Mouse (Mus musculus) spleen, adult 2 months (tissue): Measurements from ENCODE around the gene Slc25a34. TPM values are rescaled to one million over a fixed set of nuclear protein-coding genes. Genes with fewer than 3 reads are reported as not detected.
A peak's percentile ranks its signal among the peaks of the same experiment; 100 is the strongest.

Experiments used
- DNase-seq, 2 experiments: peaks; one replicate each; pipeline versions ENCODE4 v3.0.0 to v3.0.0-alpha.2; 2012 to 2021; ENCODE audit warnings: low spot score in 2 of 2, low read depth in 1 of 2
- H3K27ac ChIP-seq: fragments of 200-500 bp; 2 replicates; pipeline ENCODE4 v1.5.1; 2012; ENCODE audit warnings: low read length, inconsistent platforms; ENCODE audit not compliant: insufficient read depth
- H3K27me3 ChIP-seq: fragments of 200-500 bp; 2 replicates; pipeline ENCODE4 v1.6.1; 2012; ENCODE audit warnings: mild to moderate bottlenecking, moderate library complexity, low read length, inconsistent platforms; ENCODE audit not compliant: control insufficient read depth, insufficient read depth
- H3K36me3 ChIP-seq: fragments of 200-500 bp; 2 replicates; pipeline ENCODE4 v1.6.1; 2012; ENCODE audit warnings: mild to moderate bottlenecking, low read length, inconsistent platforms; ENCODE audit not compliant: control insufficient read depth, insufficient read depth
- H3K4me1 ChIP-seq: fragments of 200-500 bp; 2 replicates; pipeline ENCODE4 v1.6.1; 2011; ENCODE audit warnings: inconsistent platforms; ENCODE audit not compliant: control insufficient read depth, insufficient read depth, insufficient read length
- H3K4me3 ChIP-seq: fragments of 200-500 bp; 2 replicates; pipeline ENCODE4 v1.5.1; 2011; ENCODE audit warnings: mild to moderate bottlenecking, inconsistent platforms; ENCODE audit not compliant: insufficient read depth, insufficient read length; ENCODE audit errors: extremely low read depth
- CTCF ChIP-seq: fragments of 200-500 bp; IDR thresholded peaks from 2 replicates; pipeline ENCODE4 v1.5.1; 2011; ENCODE audit warnings: mild to moderate bottlenecking, inconsistent platforms; ENCODE audit not compliant: insufficient read depth, insufficient read length, insufficient replicate concordance; ENCODE audit errors: extremely low read depth
- POLR2A ChIP-seq: fragments of 200-500 bp; IDR thresholded peaks from 2 replicates; pipeline ENCODE4 v1.6.1; 2011; ENCODE audit warnings: low read depth, low read length, inconsistent platforms
- WGBS: fragments of 180-500 bp; shearing (Covaris S2); methylation state at CpG from one replicate; pipeline ENCODE4 v1.1.7; 2018; 5-methylcytosine and 5-hydroxymethylcytosine counted together
- polyA plus RNA-seq: library from polyadenylated mRNA; depleted of rRNA; stranded (reverse); fragments of >200 nt; gene quantifications from 2 replicates; pipeline ENCODE4 v1.2.3, GENCODE M21; 2012

The Slc25a34 gene
- polyA plus RNA-seq, 1 experiment, result 0.43 TPM

DNA sequence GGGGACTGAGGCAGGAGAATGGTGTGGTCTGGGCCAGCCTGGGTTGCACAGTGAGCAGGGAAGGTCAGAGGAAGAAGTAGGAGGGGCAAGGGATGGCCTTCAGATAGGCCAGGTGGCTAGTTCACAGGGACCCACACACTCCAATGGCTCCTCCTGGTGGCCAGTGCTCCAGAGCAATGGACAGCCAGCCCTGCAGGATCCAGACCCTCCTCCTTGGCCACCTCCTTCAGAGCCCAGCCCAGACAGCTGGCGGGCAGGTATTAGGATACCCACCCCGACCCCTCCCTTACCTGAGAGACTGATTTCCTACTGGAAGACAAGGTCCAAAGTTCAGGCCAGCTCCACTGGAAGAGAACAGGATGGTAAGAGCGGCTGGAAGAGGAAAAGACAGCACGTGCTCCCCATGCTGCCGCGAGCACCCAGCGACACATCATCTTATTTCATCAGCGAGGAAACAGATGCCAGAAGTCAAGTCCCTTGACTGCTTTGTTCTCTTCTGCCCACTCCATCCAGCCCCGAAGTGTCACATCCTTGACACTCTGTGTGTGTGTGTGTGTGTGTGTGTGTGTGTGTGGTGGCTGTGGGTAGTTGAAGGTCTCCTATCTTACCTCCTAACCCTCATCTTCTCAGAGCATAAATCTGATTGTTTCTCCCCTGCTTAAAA, 27.9 kb downstream of the Slc25a34 start:
- H3K4me1 ChIP-seq, result no peaks in the 10 kb centered on the region; the same call in 1 of the 2 replicates
- TF ChIP-seq CTCF, result no peak
- TF ChIP-seq POLR2A, result no peak
- WGBS, result 77% methylated on average over 9 of the region's 9 CpGs
- H3K4me3 ChIP-seq, result no peak overlapping the region
- no peaks in the 10 kb centered on the region for H3K36me3 ChIP-seq
- peaks cover 18% of the 10 kb centered on the region for H3K27me3 ChIP-seq
- DNase-seq, result no peak
- no peak overlapping the region for H3K27ac ChIP-seq

DNA sequence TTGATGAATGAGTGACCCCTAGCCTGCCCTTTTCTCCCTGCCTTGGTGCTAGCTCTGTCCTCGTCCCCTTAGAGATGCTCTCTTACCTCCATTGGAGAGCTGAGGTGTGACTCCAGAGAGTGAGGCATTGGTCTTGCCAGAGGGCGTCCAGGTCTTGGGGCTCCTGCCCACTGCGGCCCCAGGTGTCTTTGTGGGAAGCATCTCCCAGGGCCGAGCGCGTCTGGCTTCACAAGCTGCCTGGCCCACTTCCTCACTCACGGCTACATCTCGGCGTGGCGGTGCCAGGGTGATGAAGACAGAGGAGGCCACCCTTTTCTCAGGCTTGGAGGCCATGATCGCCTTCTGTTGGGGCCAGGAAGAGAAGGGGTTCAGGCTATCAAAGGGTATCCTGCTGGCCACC, 28.5 kb downstream of the Slc25a34 start:
- H3K27me3 ChIP-seq, result peaks cover 18% of the 10 kb centered on the region
- H3K36me3 ChIP-seq, result no peaks in the 10 kb centered on the region
- no peak overlapping the region for H3K27ac ChIP-seq
- H3K4me1 ChIP-seq, result no peaks in the 10 kb centered on the region; the same call in 1 of the 2 replicates
- no peak for DNase-seq
- 86% methylated on average over 11 of the region's 11 CpGs for WGBS
- TF ChIP-seq POLR2A, result no peak
- no peak for TF ChIP-seq CTCF
- H3K4me3 ChIP-seq, result no peak overlapping the region

DNA sequence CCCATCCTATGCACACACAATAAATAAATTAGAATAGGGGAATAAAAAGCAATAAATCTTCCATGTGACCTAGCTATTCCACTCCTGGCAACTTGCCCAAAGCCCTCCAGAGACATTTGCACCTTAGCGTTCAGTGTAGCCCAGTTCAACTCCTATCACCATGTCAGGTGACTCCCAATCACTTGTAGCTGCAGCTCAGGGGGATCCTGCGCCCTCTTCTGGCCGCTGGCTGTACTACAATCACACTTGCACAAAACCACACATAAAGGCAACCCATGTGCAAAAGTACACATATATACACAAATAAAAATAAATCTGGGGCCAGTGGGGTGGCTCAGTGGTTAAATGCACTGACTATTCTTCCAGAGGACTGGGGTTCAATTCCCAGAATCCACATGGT, 32.1 kb downstream of the Slc25a34 start:
- TF ChIP-seq POLR2A (no peak), CTCF (peak; percentile 36; the same call in 1 of the 2 replicates)
- no peak for DNase-seq
- Histone ChIP-seq H3K27ac (no peak overlapping the region), H3K4me1 (peaks cover 2% of the 10 kb centered on the region; the same call in 1 of the 2 replicates), H3K27me3 (no peaks in the 10 kb centered on the region), H3K36me3 (no peaks in the 10 kb centered on the region), H3K4me3 (no peak overlapping the region)
- WGBS, result 30% methylated on average over 3 of the region's 3 CpGs

DNA sequence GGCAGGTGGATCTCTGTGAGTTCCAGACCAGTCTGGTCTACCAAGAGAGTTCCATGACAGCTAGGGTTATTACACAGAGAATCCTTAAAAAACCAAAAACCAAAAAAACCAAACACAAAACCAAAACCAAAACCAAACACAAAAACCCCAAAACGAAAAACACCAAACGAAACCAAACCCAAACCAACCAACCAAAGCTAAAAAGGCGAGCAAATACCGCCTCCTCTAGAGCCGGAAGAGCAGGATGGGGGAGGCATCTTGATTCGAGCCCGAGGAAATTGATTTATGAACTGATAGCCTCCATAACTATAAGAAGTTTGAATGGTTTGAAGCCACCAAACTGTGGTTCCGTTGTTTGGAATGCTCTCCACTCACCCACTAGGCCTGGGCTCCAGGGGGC, 39.7 kb downstream of the Slc25a34 start:
- TF ChIP-seq CTCF (no peak), POLR2A (no peak)

DNA sequence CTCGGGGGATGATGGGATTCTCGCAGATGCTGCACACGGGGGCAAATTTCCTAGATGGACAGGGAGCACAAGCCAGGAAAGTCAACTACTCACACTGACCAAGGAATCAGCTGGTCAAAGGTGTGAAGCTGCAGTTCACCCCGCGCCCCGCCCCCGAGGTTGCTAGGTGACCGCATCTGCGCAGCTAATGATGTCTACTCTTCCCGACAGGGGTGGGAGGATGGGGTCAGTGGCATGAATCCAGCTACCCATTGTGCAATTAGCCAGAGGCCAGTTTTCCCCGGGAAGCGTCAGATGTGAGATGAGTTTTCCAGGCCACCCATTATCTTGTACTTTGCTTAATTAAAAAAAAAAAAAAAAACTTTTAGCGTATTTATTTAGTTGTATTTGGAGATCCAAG, 42.6 kb downstream of the Slc25a34 start:
- DNase-seq, result no peak
- TF ChIP-seq CTCF, result no peak
- TF ChIP-seq POLR2A, result no peak
- no peaks in the 10 kb centered on the region for H3K36me3 ChIP-seq
- WGBS, result 94% methylated on average over 13 of the region's 13 CpGs
- no peaks in the 10 kb centered on the region for H3K27me3 ChIP-seq
- peaks cover 9% of the 10 kb centered on the region for H3K4me1 ChIP-seq
- no peak overlapping the region for H3K27ac ChIP-seq
- H3K4me3 ChIP-seq, result no peak overlapping the region

More for the DNA sequence above, 39.7 kb downstream of the Slc25a34 start:
- no peaks in the 10 kb centered on the region for H3K27me3 ChIP-seq
- peaks cover 11% of the 10 kb centered on the region for H3K4me1 ChIP-seq
- H3K4me3 ChIP-seq, result no peak overlapping the region
- 58% methylated on average over 8 of the region's 8 CpGs for WGBS
- H3K36me3 ChIP-seq, result no peaks in the 10 kb centered on the region
- peak in 1 of 2 experiments; percentile 27 for DNase-seq
- peak overlapping the region; percentile 56 for H3K27ac ChIP-seq

DNA sequence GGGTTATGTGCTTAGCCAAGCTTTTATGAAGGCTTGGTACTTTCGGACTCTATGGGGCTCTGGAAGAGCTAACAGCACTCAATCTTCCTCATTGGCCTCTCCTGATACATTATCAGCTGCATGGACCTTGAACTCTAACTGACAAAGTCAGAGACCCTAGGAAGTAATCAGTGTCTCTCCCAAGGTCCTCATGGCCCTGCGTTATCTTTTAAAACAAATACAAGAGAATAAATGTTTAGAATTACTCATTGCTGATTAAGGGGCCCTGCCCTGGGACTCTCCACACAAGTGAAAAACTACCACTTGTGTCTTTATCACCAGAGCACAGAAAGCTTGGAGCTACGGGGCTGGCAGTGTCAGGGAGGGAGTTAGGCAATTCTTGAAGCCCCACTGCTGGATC, 44.8 kb downstream of the Slc25a34 start:
- 59% methylated on average over 3 of the region's 3 CpGs for WGBS

DNA sequence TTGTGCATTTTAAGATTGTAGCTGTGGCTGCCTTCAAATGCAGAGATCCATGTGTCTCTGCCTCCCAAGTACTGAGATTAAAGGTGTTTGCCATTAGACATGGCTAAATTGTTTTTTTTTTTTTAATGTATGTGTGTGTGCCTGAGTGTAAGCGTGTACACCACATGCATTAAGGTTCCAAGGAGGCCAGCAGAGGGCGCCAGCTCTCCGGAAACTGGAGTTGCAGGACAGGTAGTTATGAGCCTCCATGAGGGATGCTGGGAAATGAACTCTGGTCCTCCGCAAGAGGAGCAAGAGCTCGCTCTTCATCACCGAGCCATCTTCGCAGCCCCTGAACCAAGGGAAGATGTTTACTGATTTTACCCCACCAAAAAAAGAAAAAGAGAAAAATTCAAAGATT, 46.7 kb downstream of the Slc25a34 start:
- H3K4me1 ChIP-seq, result no peaks in the 10 kb centered on the region
- no peak overlapping the region for H3K27ac ChIP-seq
- no peak overlapping the region for H3K4me3 ChIP-seq
- 90% methylated on average over 7 of the region's 7 CpGs for WGBS
- DNase-seq, result no peak
- H3K27me3 ChIP-seq, result no peaks in the 10 kb centered on the region
- TF ChIP-seq POLR2A (no peak), CTCF (no peak)
- H3K36me3 ChIP-seq, result no peaks in the 10 kb centered on the region

More for the DNA sequence above, 44.8 kb downstream of the Slc25a34 start:
- TF ChIP-seq POLR2A (no peak), CTCF (no peak)
- DNase-seq, result no peak
- Histone ChIP-seq H3K4me3 (no peak overlapping the region), H3K27ac (no peak overlapping the region), H3K4me1 (no peaks in the 10 kb centered on the region; the same call in 1 of the 2 replicates), H3K27me3 (no peaks in the 10 kb centered on the region), H3K36me3 (no peaks in the 10 kb centered on the region)
